Mouse (Mus musculus): Measurements from ENCODE around the gene Ly6g5b. TPM values are rescaled to one million over a fixed set of nuclear protein-coding genes. Genes with fewer than 3 reads are reported as not detected.

The Ly6g5b gene
- polyA plus RNA-seq, 1 experiment from 2014 or later, result 0.36 TPM

DNA sequence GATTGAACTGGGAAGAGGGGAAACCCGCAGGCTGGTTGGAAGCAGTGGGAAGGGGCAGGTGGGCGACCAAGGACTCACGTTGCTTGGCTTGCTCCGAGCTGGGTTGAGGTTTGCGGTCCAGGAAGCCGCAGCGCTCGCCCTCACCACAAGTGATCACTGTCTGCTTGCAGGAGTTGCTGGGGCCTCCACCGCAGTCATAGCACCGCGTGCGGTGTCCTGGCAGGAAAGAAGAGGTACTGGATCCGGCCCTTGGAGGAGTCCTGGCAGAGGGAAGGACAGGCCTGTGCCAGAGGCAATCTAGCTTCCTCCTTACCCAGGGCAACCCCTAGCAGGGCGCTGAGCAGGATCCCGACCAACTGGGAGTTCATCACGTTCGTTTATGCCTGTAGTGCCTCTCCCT is 41.1 kb downstream of the Ly6g5b start:
- Histone ChIP-seq H3K4me2 (no peak overlapping the region), H3K9ac (ENCODE audit: low read depth, low read length) (no peak overlapping the region), H3K27ac (ENCODE audit: low read depth, low read length) (no peak overlapping the region), H3K4me1 (ENCODE audit: control insufficient read depth, insufficient read depth, low read length) (peaks cover 14% of the 10 kb centered on the region; the same call in 1 of the 2 replicates), H3K36me3 (ENCODE audit: control insufficient read depth, insufficient read depth, low read length) (no peaks in the 10 kb centered on the region), H3K27me3 (ENCODE audit: control insufficient read depth, insufficient read depth, low read length) (no peaks in the 10 kb centered on the region), H3K9me3 (replicated peaks; ENCODE audit: control insufficient read depth, low read length) (no peaks in the 10 kb centered on the region), H3K4me3 (ENCODE audit: low read depth, low read length) (no peak overlapping the region)
- WGBS (ENCODE audit: insufficient replicate concordance), result 43% methylated on average over 17 of the region's 17 CpGs
- ATAC-seq (replicated peaks; ENCODE audit: insufficient number of reproducible peaks, low FRiP score, low TSS enrichment), result no peak

DNA sequence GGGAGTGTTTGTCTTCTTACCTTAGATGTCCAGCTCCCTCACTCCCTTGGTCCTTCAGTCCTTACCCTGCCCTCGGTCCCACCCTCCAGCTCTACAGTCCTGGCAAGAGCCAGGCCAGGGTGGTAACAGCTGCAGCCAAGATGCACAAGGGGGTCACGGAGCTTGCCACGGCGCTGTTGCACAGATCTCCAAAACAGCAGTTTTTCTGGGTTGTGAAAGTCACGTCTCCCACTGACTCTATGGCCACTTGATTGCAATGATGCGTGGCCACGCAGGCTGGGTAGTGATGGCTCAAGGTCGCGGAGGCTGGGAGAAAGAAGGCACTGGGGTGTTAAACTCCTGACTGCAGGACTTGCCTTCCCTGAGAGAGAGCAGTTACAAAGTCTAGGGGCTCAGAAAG is 43.8 kb downstream of the Ly6g5b start:
- no peak overlapping the region for H3K4me3 ChIP-seq (ENCODE audit: low read depth, low read length)
- H3K36me3 ChIP-seq (ENCODE audit: control insufficient read depth, insufficient read depth, low read length), result no peaks in the 10 kb centered on the region
- 77% methylated on average over 9 of the region's 9 CpGs for WGBS (ENCODE audit: insufficient replicate concordance)
- no peak overlapping the region for H3K4me2 ChIP-seq
- H3K9ac ChIP-seq (ENCODE audit: low read depth, low read length), result no peak overlapping the region
- peaks cover 17% of the 10 kb centered on the region for H3K27me3 ChIP-seq (ENCODE audit: control insufficient read depth, insufficient read depth, low read length)
- no peak overlapping the region for H3K27ac ChIP-seq (ENCODE audit: low read depth, low read length)
- no peak for ATAC-seq (replicated peaks; ENCODE audit: insufficient number of reproducible peaks, low FRiP score, low TSS enrichment)
- 0 out of 2 replicates have a peak, but pooled peaks cover 4% of the 10 kb centered on the region for H3K4me1 ChIP-seq (ENCODE audit: control insufficient read depth, insufficient read depth, low read length)
- H3K9me3 ChIP-seq (replicated peaks; ENCODE audit: control insufficient read depth, low read length), result no peaks in the 10 kb centered on the region

DNA sequence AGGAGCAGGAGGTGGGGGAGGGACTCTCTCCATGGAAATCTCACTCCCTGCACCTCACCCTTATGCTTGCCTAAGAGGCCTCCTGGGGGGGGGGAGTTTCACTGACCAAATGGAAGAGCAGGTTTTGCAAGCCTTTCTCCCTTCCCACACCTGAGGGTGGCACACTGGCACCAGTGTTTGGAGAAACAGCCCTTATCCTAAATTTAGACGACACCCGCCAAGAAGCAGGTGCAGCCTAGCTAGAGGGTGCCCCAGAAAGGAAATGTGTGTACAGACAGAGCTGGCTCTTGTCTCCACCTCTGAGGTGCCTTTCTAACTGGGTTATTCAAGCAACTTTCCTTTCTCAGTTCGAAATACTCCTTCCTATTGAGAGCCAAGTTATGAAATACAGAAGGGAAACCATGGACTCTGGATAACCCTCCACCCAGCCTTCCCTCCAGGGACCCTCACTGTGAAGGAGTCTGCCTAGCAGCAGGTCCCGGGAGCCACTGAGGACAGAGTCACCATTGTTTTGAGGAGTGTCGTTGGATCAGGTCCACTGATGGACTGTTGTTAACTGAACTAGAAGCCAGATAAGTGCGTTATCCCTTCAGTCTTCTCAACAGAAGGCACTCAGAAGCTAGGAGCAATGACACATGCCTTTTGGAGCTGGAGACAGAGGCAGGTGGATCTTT is 44.5 kb downstream of the Ly6g5b start:
- ATAC-seq (replicated peaks; ENCODE audit: insufficient number of reproducible peaks, low FRiP score, low TSS enrichment), result no peak
- peaks cover 4% of the 10 kb centered on the region; the same call in 1 of the 2 replicates for H3K4me1 ChIP-seq (ENCODE audit: control insufficient read depth, insufficient read depth, low read length)
- 49% methylated on average over 6 of the region's 6 CpGs for WGBS (ENCODE audit: insufficient replicate concordance)

DNA sequence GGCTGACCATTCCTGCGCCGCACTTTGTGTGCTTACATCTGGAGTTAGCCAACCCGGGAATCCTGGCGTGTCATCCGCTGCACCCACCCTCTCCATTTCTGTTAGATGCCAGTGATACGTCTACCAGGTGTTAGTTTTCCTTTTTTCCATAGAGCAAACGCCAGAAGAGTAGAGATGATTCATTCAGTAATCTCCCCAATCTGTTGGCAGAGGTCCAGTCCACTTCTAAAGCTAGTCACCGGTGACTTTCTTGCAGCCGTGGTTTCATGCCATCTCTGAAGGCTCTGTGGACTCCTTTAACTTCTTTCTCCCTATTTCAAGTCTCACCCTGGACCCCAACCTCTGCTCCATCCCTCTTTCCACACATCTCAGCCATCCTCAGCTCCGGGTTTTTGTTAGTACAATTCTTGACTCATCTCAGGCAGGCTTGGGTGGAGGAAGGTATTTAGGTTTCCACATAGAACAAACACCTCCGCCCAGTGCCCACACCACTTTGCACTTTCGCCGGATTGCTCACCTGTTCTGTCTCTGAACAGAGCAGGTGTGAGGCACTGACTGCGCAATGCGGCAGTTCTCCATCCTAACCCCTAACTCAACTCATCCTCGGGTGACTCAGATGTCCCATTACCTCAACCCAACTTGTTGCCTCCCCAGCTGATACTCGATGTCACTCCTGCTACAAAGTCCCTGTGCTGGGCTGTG is 46.9 kb downstream of the Ly6g5b start:
- H3K4me1 ChIP-seq (ENCODE audit: control insufficient read depth, insufficient read depth, low read length), result peaks cover 14% of the 10 kb centered on the region
- ATAC-seq (replicated peaks; ENCODE audit: insufficient number of reproducible peaks, low FRiP score, low TSS enrichment), result no peak
- 73% methylated on average over 17 of the region's 17 CpGs for WGBS (ENCODE audit: insufficient replicate concordance)
- H3K4me3 ChIP-seq (ENCODE audit: low read depth, low read length), result no peak overlapping the region
- H3K9me3 ChIP-seq (replicated peaks; ENCODE audit: control insufficient read depth, low read length), result no peaks in the 10 kb centered on the region
- H3K36me3 ChIP-seq (ENCODE audit: control insufficient read depth, insufficient read depth, low read length), result no peaks in the 10 kb centered on the region
- no peak overlapping the region for H3K9ac ChIP-seq (ENCODE audit: low read depth, low read length)
- H3K27me3 ChIP-seq (ENCODE audit: control insufficient read depth, insufficient read depth, low read length), result peaks cover 45% of the 10 kb centered on the region
- H3K27ac ChIP-seq (ENCODE audit: low read depth, low read length), result no peak overlapping the region
- H3K4me2 ChIP-seq, result no peak overlapping the region

More for the DNA sequence above, 44.5 kb downstream of the Ly6g5b start:
- Histone ChIP-seq H3K27ac (ENCODE audit: low read depth, low read length) (no peak overlapping the region), H3K9ac (ENCODE audit: low read depth, low read length) (no peak overlapping the region), H3K9me3 (replicated peaks; ENCODE audit: control insufficient read depth, low read length) (no peaks in the 10 kb centered on the region), H3K4me2 (no peak overlapping the region), H3K36me3 (ENCODE audit: control insufficient read depth, insufficient read depth, low read length) (no peaks in the 10 kb centered on the region), H3K27me3 (ENCODE audit: control insufficient read depth, insufficient read depth, low read length) (peaks cover 25% of the 10 kb centered on the region), H3K4me3 (ENCODE audit: low read depth, low read length) (no peak overlapping the region)

DNA sequence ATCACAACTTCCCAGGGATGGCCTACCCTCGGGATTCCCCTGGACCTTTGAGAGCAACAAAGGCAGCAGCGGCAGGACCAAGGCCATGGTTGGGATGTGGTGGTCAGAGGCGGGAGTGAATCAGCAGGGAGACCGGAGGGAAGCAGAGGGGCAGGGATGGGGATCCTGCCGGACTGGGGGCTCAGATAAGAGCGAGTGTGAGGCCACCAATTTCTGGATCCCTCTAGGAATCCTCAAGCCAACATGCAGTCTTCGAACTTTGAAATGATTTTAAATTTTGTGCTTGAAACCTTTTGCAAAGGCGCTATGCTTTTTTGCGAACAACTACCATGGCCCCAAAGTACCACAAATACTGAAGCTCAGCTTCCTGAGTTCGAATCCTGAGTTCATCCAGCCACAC is 49.1 kb downstream of the Ly6g5b start, which contains the start of gene Mpig6b:
TSS of gene Mpig6b (minus strand) at position 101 of the 400 bp plus-strand sequence.
- H3K4me2 ChIP-seq, result peak within 1 kb of the TSS; percentile 66
- H3K36me3 ChIP-seq (ENCODE audit: control insufficient read depth, insufficient read depth, low read length), result peaks cover 9% of the 10 kb centered on the region
- H3K4me1 ChIP-seq (ENCODE audit: control insufficient read depth, insufficient read depth, low read length), result peaks cover 14% of the 10 kb centered on the region
- peak within 1 kb of the TSS; percentile 38 for H3K4me3 ChIP-seq (ENCODE audit: low read depth, low read length)
- H3K27me3 ChIP-seq (ENCODE audit: control insufficient read depth, insufficient read depth, low read length), result peaks cover 50% of the 10 kb centered on the region
- no peak within 1 kb of the TSS for H3K27ac ChIP-seq (ENCODE audit: low read depth, low read length)
- no peaks in the 10 kb centered on the region for H3K9me3 ChIP-seq (replicated peaks; ENCODE audit: control insufficient read depth, low read length)
- no peak for ATAC-seq (replicated peaks; ENCODE audit: insufficient number of reproducible peaks, low FRiP score, low TSS enrichment)
- peak within 1 kb of the TSS; percentile 52; the same call in 1 of the 2 replicates for H3K9ac ChIP-seq (ENCODE audit: low read depth, low read length)
- 36% methylated on average over 10 of the region's 10 CpGs for WGBS (ENCODE audit: insufficient replicate concordance)

DNA sequence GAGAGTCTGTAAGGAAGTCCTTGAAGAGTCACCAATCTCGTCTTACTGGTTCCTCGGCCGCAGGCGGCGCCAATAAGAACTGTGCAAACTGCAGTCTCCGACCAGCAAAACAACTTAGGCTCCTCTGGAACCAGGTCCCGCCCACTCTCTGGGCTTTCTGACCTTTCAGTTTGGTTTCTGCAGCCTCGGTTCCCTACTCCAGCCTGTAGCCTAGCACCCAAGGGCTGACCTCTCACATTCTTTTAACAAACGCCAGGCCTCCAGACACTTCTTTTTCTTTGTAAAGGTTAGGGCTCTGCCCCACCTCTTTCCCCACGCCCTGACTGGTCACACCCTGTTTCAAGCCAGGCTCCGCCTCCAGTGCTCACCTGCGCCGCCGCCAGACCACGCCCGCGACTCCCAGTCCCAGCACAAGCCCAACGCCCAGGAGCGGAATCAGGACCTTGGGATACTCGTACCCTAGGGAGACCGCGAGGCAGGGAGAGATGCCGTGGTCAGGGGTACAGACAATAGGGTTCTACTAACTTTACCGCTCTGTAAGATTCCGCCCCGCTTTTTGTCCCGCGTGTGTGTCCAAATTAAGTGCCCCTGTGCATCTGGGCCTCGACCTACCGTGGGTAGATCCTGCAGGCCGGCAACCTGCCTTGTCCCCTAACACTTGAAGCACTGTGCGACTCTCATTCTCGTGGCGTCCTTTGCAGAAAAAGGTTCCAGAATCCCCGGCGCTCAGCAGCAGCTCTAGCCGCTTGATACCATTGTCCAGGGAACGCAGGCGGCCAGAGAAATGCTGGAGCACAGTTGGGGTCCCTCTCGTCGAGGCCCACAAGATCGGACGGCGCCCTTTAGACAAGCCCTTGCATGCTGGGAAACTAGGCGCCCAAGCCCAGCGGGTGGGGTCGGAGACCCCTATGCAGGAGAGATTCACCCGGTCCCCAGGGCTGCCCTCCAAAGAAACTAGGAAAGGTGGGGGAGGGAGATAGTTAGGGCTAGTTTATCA is 50.0 kb downstream of the Ly6g5b start, which contains the start of gene Ly6g6c:
TSS of gene Ly6g6c (plus strand) at position 438 of the 997 bp plus-strand sequence.
- Histone ChIP-seq H3K9me3 (replicated peaks; ENCODE audit: control insufficient read depth, low read length) (no peaks in the 10 kb centered on the region), H3K4me3 (ENCODE audit: low read depth, low read length) (peak within 1 kb of the TSS; percentile 38), H3K27me3 (ENCODE audit: control insufficient read depth, insufficient read depth, low read length) (peaks cover 50% of the 10 kb centered on the region), H3K4me2 (peak within 1 kb of the TSS; percentile 66), H3K36me3 (ENCODE audit: control insufficient read depth, insufficient read depth, low read length) (peaks cover 13% of the 10 kb centered on the region), H3K27ac (ENCODE audit: low read depth, low read length) (no peak within 1 kb of the TSS), H3K9ac (ENCODE audit: low read depth, low read length) (peak within 1 kb of the TSS; percentile 52; the same call in 1 of the 2 replicates), H3K4me1 (ENCODE audit: control insufficient read depth, insufficient read depth, low read length) (peaks cover 16% of the 10 kb centered on the region)
- ATAC-seq (replicated peaks; ENCODE audit: insufficient number of reproducible peaks, low FRiP score, low TSS enrichment), result no peak; the same call in 1 of the 2 replicates
- 1% methylated on average over 48 of the region's 48 CpGs for WGBS (ENCODE audit: insufficient replicate concordance)

DNA sequence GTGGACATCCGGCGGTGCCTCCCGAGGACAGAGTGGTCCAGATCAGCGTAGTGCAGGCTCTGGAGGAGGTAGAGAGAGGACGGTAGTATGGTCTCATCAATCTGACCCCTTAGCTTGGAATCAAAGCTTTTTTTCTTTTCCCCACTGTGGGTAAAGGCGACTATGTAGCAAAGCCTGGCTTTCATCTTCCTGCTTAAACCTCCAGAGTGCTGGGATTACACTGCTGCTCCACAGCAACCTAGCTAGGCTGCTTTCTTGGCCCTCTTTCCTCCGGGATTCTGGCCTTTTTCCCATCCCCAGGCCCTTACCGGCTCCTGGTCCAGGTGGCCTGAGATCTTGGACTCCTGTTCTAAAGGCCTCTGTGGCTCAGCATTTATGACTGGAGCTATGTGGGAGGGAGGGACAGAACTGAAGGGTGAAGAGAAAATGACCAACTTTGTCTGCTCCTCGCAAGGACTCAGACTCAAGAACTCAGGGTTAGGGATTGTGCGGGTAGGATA is 50.8 kb downstream of the Ly6g5b start:
- H3K9me3 ChIP-seq (replicated peaks; ENCODE audit: control insufficient read depth, low read length), result no peaks in the 10 kb centered on the region
- H3K9ac ChIP-seq (ENCODE audit: low read depth, low read length), result no peak overlapping the region
- whole genome bisulfite sequencing (ENCODE audit: insufficient replicate concordance), result 32% methylated on average over 10 of the region's 10 CpGs
- H3K4me1 ChIP-seq (ENCODE audit: control insufficient read depth, insufficient read depth, low read length), result peaks cover 20% of the 10 kb centered on the region
- no peak for ATAC-seq (replicated peaks; ENCODE audit: insufficient number of reproducible peaks, low FRiP score, low TSS enrichment)
- H3K4me2 ChIP-seq, result peak overlapping the region; percentile 66
- H3K27ac ChIP-seq (ENCODE audit: low read depth, low read length), result no peak overlapping the region
- H3K4me3 ChIP-seq (ENCODE audit: low read depth, low read length), result peak overlapping the region; percentile 38; the same call in 1 of the 2 replicates
- peaks cover 50% of the 10 kb centered on the region for H3K27me3 ChIP-seq (ENCODE audit: control insufficient read depth, insufficient read depth, low read length)
- H3K36me3 ChIP-seq (ENCODE audit: control insufficient read depth, insufficient read depth, low read length), result peaks cover 13% of the 10 kb centered on the region

Data from heart, embryonic 11.5 days (tissue).